Comparison of ENCODE assay signal across 31 mouse cellular contexts in the genomic region with DNA sequence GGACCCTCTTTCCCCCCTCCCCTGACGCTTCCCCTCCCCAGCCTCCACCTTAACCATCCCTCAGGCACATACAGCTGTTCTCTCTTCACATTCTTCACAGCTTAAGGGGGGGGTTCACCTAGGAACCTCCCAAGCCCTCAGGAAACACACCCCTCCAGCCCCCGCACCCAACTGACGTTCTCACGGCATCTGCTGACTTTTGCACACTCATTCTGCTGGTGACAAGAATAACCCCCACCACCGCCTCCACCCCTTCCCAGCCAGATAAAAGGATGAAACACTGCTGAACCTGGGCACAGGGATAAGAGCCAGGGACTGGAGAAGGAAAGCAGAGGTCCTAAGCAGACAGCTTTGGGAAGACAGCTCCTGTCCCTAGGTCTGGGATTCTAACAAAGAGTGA.
"Had no signal": no experiment of that assay in that cellular context is flagged by ENCODE, and none has a peak within 500 bp of the region (broad histone marks: within the 10 kb centered on the region; RNA-seq: fewer than 3 reads in every experiment).

No protein-coding gene starts in this region.

- H3K4me3 ChIP-seq: limb, embryonic 10.5 days; limb, embryonic 12.5 days; limb, embryonic 13.5 days; limb, embryonic 15.5 days; liver, embryonic 12.5 days; liver, embryonic 13.5 days; liver, embryonic 15.5 days; lung, embryonic 15.5 days; megakaryocyte, embryonic 14.5 days; midbrain, embryonic 10.5 days; midbrain, embryonic 12.5 days; midbrain, embryonic 13.5 days; midbrain, embryonic 15.5 days; myocyte had no signal

- ATAC-seq: liver, embryonic 12.5 days; liver, postnatal 0 days; lung, postnatal 0 days; midbrain, embryonic 13.5 days; midbrain, embryonic 15.5 days; midbrain, embryonic 16.5 days had no signal

- H3K9ac ChIP-seq: limb, embryonic 12.5 days; limb, embryonic 13.5 days; limb, embryonic 15.5 days; liver, embryonic 12.5 days; liver, embryonic 13.5 days; liver, embryonic 14.5 days; liver, embryonic 15.5 days; liver, postnatal 0 days; lung, embryonic 14.5 days; lung, embryonic 15.5 days; midbrain, embryonic 12.5 days; midbrain, embryonic 13.5 days; midbrain, embryonic 15.5 days had no signal

- H3K36me3 ChIP-seq: limb, embryonic 10.5 days; limb, embryonic 12.5 days; limb, embryonic 13.5 days; limb, embryonic 15.5 days; liver, embryonic 12.5 days; liver, embryonic 13.5 days; liver, embryonic 15.5 days; lung, embryonic 15.5 days; midbrain, embryonic 10.5 days; midbrain, embryonic 12.5 days; midbrain, embryonic 13.5 days; midbrain, embryonic 15.5 days had no signal

- H3K27ac ChIP-seq: limb, embryonic 10.5 days; limb, embryonic 12.5 days; limb, embryonic 13.5 days; limb, embryonic 15.5 days; liver, embryonic 12.5 days; liver, embryonic 13.5 days; liver, embryonic 14.5 days; liver, embryonic 15.5 days; lung, embryonic 15.5 days; macrophage; midbrain, embryonic 10.5 days; midbrain, embryonic 12.5 days; midbrain, embryonic 13.5 days; midbrain, embryonic 15.5 days had no signal

- H3K27me3 ChIP-seq: limb, embryonic 13.5 days; limb, embryonic 15.5 days; liver, embryonic 13.5 days; liver, embryonic 15.5 days; lung, embryonic 15.5 days; midbrain, embryonic 12.5 days; midbrain, embryonic 13.5 days; midbrain, embryonic 15.5 days had no signal

- H3K4me2 ChIP-seq: limb, embryonic 12.5 days; limb, embryonic 13.5 days; limb, embryonic 15.5 days; liver, embryonic 11.5 days; liver, embryonic 12.5 days; liver, embryonic 13.5 days; liver, embryonic 15.5 days; lung, embryonic 14.5 days; lung, embryonic 15.5 days; midbrain, embryonic 11.5 days; midbrain, embryonic 12.5 days; midbrain, embryonic 13.5 days; midbrain, embryonic 15.5 days had no signal

- DNase-seq: left cerebral cortex, postnatal 4 days; liver; liver, embryonic 13.5 days; liver, postnatal 0 days; lung, adult 18-20 months; lung, adult 2 months; lung, embryonic 14.5 days; lung, postnatal 10 days; lung, postnatal 14 days; lung, postnatal 36 days; lung, postnatal 4 days; midbrain, embryonic 14.5 days had no signal

- H3K9me3 ChIP-seq: limb, embryonic 10.5 days; limb, embryonic 12.5 days; limb, embryonic 13.5 days; limb, embryonic 15.5 days; liver, embryonic 12.5 days; liver, embryonic 13.5 days; liver, embryonic 15.5 days; lung, embryonic 15.5 days; megakaryocyte, embryonic 14.5 days; midbrain, embryonic 10.5 days; midbrain, embryonic 12.5 days; midbrain, embryonic 13.5 days; midbrain, embryonic 15.5 days had no signal

- H3K4me1 ChIP-seq: limb, embryonic 13.5 days; limb, embryonic 15.5 days; lung, embryonic 15.5 days; megakaryocyte, embryonic 14.5 days had no signal
